Mouse (Mus musculus): ENCODE measurements around the gene Tsnaxip1.

GRCm38 (mm10) chr8:105861951-105862350, 34.4 kb downstream of the Tsnaxip1 start:
- TF ChIP-seq E2F4 (IDR thresholded peaks at IDR 0.05; ENCODE audit: insufficient read depth): no peak
- no peak for TF ChIP-seq POLR2A (IDR thresholded peaks at IDR 0.05; ENCODE audit: insufficient read length, low read depth)
- no peak for TF ChIP-seq POLR2AphosphoS2 (IDR thresholded peaks at IDR 0.05; ENCODE audit: insufficient read length, low read depth)
- no peak for TF ChIP-seq MAX (IDR thresholded peaks at IDR 0.05; ENCODE audit: low read depth)
- TF ChIP-seq CEBPB (IDR thresholded peaks at IDR 0.05; ENCODE audit: insufficient read depth, poor library complexity, severe bottlenecking): no peak
- TF ChIP-seq TCF12 (IDR thresholded peaks at IDR 0.05; ENCODE audit: insufficient read depth, poor library complexity, severe bottlenecking): no peak
- no peak for TF ChIP-seq TCF3 (IDR thresholded peaks at IDR 0.05; ENCODE audit: insufficient read length, low read depth)
- no peak for TF ChIP-seq MYOD1 (IDR thresholded peaks at IDR 0.05; ENCODE audit: control insufficient read depth in 1 of 3, insufficient read length in 2 of 3, low read depth in 2 of 3)

Measured in myocyte (in vitro differentiated cells).